Mouse (Mus musculus) hindbrain, embryonic 15.5 days (tissue): Measurements from ENCODE around the gene Taf11. TPM values are rescaled to one million over a fixed set of nuclear protein-coding genes. Genes with fewer than 3 reads are reported as not detected.

Experiments used
- ATAC-seq: fragments of 200-750 bp; cut with Nextera tagmentation; 2 replicates; pipeline ENCODE4 v1.8.0; 2017; ENCODE audit warnings: low read depth, moderate number of reproducible peaks, moderate TSS enrichment; ENCODE audit not compliant: low FRiP score
- H3K27ac ChIP-seq: fragments of 300-500 bp; sonication (generic); replicated peaks from 2 replicates; pipeline ENCODE4 v1.5.1; 2015; ENCODE audit warnings: mild to moderate bottlenecking, inconsistent platforms
- H3K27me3 ChIP-seq: fragments of 300-500 bp; sonication (generic); 2 replicates; pipeline ENCODE4 v1.6.1; 2015; ENCODE audit warnings: control low read depth, inconsistent platforms
- H3K36me3 ChIP-seq: fragments of 300-500 bp; sonication (generic); 2 replicates; pipeline ENCODE4 v1.6.1; 2015; ENCODE audit warnings: control low read depth, inconsistent platforms
- H3K4me1 ChIP-seq: fragments of 300-500 bp; sonication (generic); replicated peaks from 2 replicates; pipeline ENCODE4 v1.6.1; 2015; ENCODE audit warnings: control low read depth, inconsistent platforms
- H3K4me2 ChIP-seq: fragments of 300-500 bp; sonication (generic); 2 replicates; pipeline ENCODE4 v1.6.1; 2015; ENCODE audit warnings: moderate library complexity, mild to moderate bottlenecking, inconsistent platforms
- H3K4me3 ChIP-seq: fragments of 300-500 bp; sonication (generic); 2 replicates; pipeline ENCODE4 v1.5.1; 2015; ENCODE audit warnings: mild to moderate bottlenecking, inconsistent platforms
- H3K9ac ChIP-seq: fragments of 300-500 bp; sonication (generic); 2 replicates; pipeline ENCODE4 v1.6.1; 2015; ENCODE audit warnings: inconsistent platforms
- H3K9me3 ChIP-seq: fragments of 300-500 bp; sonication (generic); 2 replicates; pipeline ENCODE4 v1.6.1; 2016; ENCODE audit warnings: control low read depth, inconsistent platforms
- WGBS: fragments of 180-500 bp; shearing (Covaris S2); methylation state at CpG from one replicate; pipeline ENCODE4 v1.1.7; 2015; 5-methylcytosine and 5-hydroxymethylcytosine counted together
- polyA plus RNA-seq: library from polyadenylated mRNA; unstranded; fragments of >200 nt; fragmentation: Nextera tagmentation; extraction: Ambion mirVana; gene quantifications from 2 replicates; pipeline ENCODE4 v1.2.1, GENCODE M21; 2015

The Taf11 gene
- 56.4 and 59.6 TPM in 2 replicates for polyA plus RNA-seq

DNA sequence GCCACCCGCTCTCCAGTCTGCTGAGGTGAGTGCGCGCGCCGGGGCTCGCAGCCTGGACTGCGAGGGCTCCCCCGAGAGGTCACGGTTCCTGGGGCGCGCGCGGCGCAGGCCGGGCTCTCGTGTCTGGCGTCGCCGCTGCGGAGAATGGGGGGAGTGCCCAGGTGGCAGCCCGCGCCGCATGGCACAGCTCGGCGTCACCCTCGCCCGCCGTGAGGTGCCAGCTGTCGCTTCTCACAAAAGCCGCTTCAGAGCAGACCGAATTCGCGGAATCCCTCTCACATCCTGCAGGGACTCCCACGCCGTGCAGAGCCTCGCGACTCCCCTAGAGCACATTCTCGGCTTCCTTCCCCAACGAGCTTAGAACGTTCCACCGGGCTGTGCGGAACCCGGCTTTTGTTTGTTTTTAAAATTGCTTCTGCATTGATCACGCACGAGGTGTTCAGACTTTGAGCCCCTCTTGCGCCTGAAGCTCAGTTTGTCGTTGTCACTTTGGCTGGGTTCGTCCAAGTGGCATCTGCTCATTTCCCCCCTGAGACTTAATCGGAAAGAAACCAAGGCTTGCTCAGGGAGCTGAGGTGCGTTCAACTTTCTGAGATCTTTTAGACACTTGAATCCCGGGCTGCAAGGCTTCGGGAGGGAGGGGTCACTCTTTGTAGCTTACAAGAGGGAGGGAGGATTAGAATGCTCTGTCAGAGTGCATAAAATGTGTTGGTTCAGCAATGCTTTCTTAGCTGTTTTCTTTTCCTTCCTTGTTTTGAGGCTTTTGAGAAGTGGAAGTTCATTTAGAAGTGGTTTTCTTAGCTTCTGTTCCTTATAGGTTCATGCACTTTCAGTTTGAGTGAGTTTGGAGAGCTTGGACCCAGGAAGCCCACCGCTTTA lies at the start of gene Taf11:
Gene Taf11 (minus strand): TSS at position 223 of the 879 bp plus-strand sequence.
- Histone ChIP-seq H3K27me3 (no peaks in the 10 kb centered on the region), H3K36me3 (peaks cover 2% of the 10 kb centered on the region; the same call in 1 of the 2 replicates), H3K4me2 (peak within 1 kb of the TSS; percentile 94), H3K9ac (peak within 1 kb of the TSS; percentile 80), H3K9me3 (no peaks in the 10 kb centered on the region), H3K27ac (peak within 1 kb of the TSS; percentile 90), H3K4me1 (peaks cover 46% of the 10 kb centered on the region), H3K4me3 (peak within 1 kb of the TSS; percentile 88)
- ATAC-seq: peak; percentile 32; the same call in 1 of the 2 replicates
- 2% methylated on average over 50 of the region's 53 CpGs for WGBS

GRCm38 (mm10) chr17:27957649-27958048 lies 48.0 kb upstream of the Taf11 start:
- H3K27ac ChIP-seq: no peak overlapping the region
- WGBS: 91% methylated on average over 9 of the region's 9 CpGs
- no peak overlapping the region for H3K4me2 ChIP-seq
- no peak for ATAC-seq
- no peak overlapping the region for H3K9ac ChIP-seq
- no peaks in the 10 kb centered on the region for H3K27me3 ChIP-seq
- no peaks in the 10 kb centered on the region for H3K36me3 ChIP-seq
- H3K4me3 ChIP-seq: no peak overlapping the region
- H3K4me1 ChIP-seq: 0 out of 2 replicates have a peak, but pooled peaks cover 11% of the 10 kb centered on the region
- no peaks in the 10 kb centered on the region for H3K9me3 ChIP-seq

GRCm38 (mm10) chr17:27954629-27955402 lies 45.2 kb upstream of the Taf11 start:
- ATAC-seq: no peak
- no peaks in the 10 kb centered on the region for H3K9me3 ChIP-seq
- peak overlapping the region; percentile 26; the same call in 1 of the 2 replicates for H3K27ac ChIP-seq
- H3K4me3 ChIP-seq: no peak overlapping the region
- no peak overlapping the region for H3K9ac ChIP-seq
- H3K4me1 ChIP-seq: 0 out of 2 replicates have a peak, but pooled peaks cover 6% of the 10 kb centered on the region
- 69% methylated on average over 14 of the region's 14 CpGs for WGBS
- no peak overlapping the region for H3K4me2 ChIP-seq
- H3K36me3 ChIP-seq: no peaks in the 10 kb centered on the region
- no peaks in the 10 kb centered on the region for H3K27me3 ChIP-seq

GRCm38 (mm10) chr17:27953136-27953535 lies 43.5 kb upstream of the Taf11 start:
- H3K36me3 ChIP-seq: no peaks in the 10 kb centered on the region
- H3K27ac ChIP-seq: no peak overlapping the region
- no peaks in the 10 kb centered on the region for H3K9me3 ChIP-seq
- H3K4me3 ChIP-seq: no peak overlapping the region
- no peaks in the 10 kb centered on the region for H3K27me3 ChIP-seq
- 0 out of 2 replicates have a peak, but pooled peaks cover 6% of the 10 kb centered on the region for H3K4me1 ChIP-seq
- no peak overlapping the region for H3K4me2 ChIP-seq
- WGBS: 82% methylated on average over 6 of the region's 6 CpGs
- H3K9ac ChIP-seq: no peak overlapping the region
- no peak for ATAC-seq

DNA sequence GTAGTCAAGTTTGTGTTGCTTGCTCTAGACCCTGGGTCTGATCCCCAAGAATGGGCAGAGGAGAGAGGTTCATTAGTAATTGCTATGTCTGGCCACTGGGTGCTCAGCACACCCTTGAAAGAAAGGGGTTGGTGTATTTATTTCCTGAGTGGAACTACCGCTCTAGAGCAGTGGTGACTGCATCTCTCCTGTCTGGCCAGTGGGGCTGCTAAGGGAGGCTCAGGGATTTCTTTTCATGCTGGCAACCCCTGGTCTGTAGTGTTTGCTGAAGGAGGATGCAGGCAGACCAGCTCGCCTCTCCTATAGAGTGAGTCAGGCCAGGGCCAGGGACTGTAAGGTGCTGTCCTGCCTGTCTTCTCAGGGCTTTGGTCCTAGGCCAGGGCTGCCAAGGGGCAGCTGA lies 37.5 kb upstream of the Taf11 start:
- Histone ChIP-seq H3K4me2 (no peak overlapping the region), H3K27ac (0 out of 2 replicates have a peak overlapping the region, but pooled peaks have one; percentile 61), H3K4me3 (no peak overlapping the region), H3K9me3 (no peaks in the 10 kb centered on the region), H3K4me1 (peaks cover 22% of the 10 kb centered on the region), H3K9ac (no peak overlapping the region), H3K27me3 (no peaks in the 10 kb centered on the region), H3K36me3 (no peaks in the 10 kb centered on the region)
- ATAC-seq: 0 out of 2 replicates have a peak, but pooled peaks have one; percentile 7
- 76% methylated on average over 2 of the region's 2 CpGs for WGBS

- no peak for ATAC-seq
- H3K9me3 ChIP-seq: no peaks in the 10 kb centered on the region
- no peaks in the 10 kb centered on the region for H3K27me3 ChIP-seq
- H3K9ac ChIP-seq: no peak overlapping the region
- 75% methylated on average over 8 of the region's 8 CpGs for WGBS
- peaks cover 22% of the 10 kb centered on the region for H3K4me1 ChIP-seq
- no peaks in the 10 kb centered on the region for H3K36me3 ChIP-seq
- H3K27ac ChIP-seq: peak overlapping the region; percentile 61
- no peak overlapping the region for H3K4me3 ChIP-seq
- no peak overlapping the region for H3K4me2 ChIP-seq
Observed at GRCm38 (mm10) chr17:27946371-27946770, 36.7 kb upstream of the Taf11 start.

GRCm38 (mm10) chr17:27945546-27946216 lies 36.0 kb upstream of the Taf11 start:
- Histone ChIP-seq H3K4me1 (peaks cover 27% of the 10 kb centered on the region), H3K36me3 (no peaks in the 10 kb centered on the region), H3K27me3 (no peaks in the 10 kb centered on the region), H3K4me2 (no peak overlapping the region), H3K9ac (no peak overlapping the region), H3K4me3 (no peak overlapping the region), H3K27ac (peak overlapping the region; percentile 61), H3K9me3 (no peaks in the 10 kb centered on the region)
- peak; percentile 74 for ATAC-seq
- 45% methylated on average over 6 of the region's 6 CpGs for WGBS

DNA sequence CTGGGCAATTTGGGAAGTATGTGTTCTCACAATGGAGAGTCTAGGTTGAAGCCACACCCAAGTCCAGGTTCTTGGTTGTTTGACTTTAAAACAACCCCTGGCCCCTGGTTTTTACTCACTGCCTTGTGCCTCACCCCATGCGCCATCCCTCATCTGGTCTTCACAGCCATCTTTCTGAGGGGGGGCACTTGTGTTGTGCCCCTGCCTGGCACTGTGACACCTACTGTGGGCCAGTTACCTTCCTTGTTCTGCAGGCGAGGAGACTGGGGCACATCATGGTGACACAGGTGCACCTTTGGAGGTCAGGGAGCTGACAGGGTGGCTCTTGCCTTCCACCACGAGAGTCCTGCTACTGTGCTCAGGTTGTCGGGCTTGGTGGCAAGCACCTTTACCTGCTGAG lies 32.5 kb upstream of the Taf11 start:
- no peaks in the 10 kb centered on the region for H3K9me3 ChIP-seq
- H3K4me1 ChIP-seq: peaks cover 33% of the 10 kb centered on the region
- H3K4me3 ChIP-seq: no peak overlapping the region
- WGBS: 94% methylated on average over 4 of the region's 4 CpGs
- H3K4me2 ChIP-seq: no peak overlapping the region
- H3K9ac ChIP-seq: no peak overlapping the region
- H3K27ac ChIP-seq: no peak overlapping the region
- no peaks in the 10 kb centered on the region for H3K27me3 ChIP-seq
- no peaks in the 10 kb centered on the region for H3K36me3 ChIP-seq
- no peak for ATAC-seq

DNA sequence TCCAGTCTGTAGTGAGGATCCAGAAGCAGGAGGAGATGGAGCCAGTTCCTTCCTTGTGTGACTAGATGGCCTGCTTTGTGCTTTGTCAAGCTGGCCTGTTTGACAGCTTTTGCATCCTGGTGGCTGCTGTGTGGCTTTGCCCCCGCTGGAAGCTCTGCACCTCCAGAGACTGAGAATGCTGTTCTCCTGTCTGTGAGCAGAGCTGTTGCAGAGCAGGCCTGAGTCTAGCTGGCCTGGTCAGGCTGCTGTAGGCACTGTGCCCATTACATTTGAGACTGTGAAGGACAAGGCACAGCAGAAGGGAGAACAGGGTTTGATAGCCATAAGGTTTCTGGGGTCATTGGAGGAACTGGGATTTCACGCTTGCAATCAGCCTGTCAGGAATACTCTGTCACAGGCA lies 32.1 kb upstream of the Taf11 start:
- Histone ChIP-seq H3K9ac (no peak overlapping the region), H3K36me3 (no peaks in the 10 kb centered on the region), H3K4me1 (peaks cover 29% of the 10 kb centered on the region), H3K27me3 (no peaks in the 10 kb centered on the region), H3K27ac (no peak overlapping the region), H3K4me3 (no peak overlapping the region), H3K9me3 (no peaks in the 10 kb centered on the region), H3K4me2 (no peak overlapping the region)
- ATAC-seq: no peak
- WGBS: 75% methylated on average over 2 of the region's 2 CpGs

GRCm38 (mm10) chr17:27941178-27941577 lies 31.5 kb upstream of the Taf11 start:
- Histone ChIP-seq H3K36me3 (no peaks in the 10 kb centered on the region), H3K27me3 (no peaks in the 10 kb centered on the region), H3K4me2 (no peak overlapping the region), H3K9me3 (no peaks in the 10 kb centered on the region), H3K4me3 (no peak overlapping the region), H3K27ac (no peak overlapping the region), H3K9ac (no peak overlapping the region), H3K4me1 (peaks cover 24% of the 10 kb centered on the region)
- WGBS: 85% methylated on average over 5 of the region's 5 CpGs
- no peak for ATAC-seq

GRCm38 (mm10) chr17:27940352-27940751 lies 30.7 kb upstream of the Taf11 start:
- no peak overlapping the region for H3K27ac ChIP-seq
- H3K4me1 ChIP-seq: peaks cover 16% of the 10 kb centered on the region
- no peaks in the 10 kb centered on the region for H3K9me3 ChIP-seq
- no peak for ATAC-seq
- no peak overlapping the region for H3K4me2 ChIP-seq
- 74% methylated on average over 4 of the region's 4 CpGs for WGBS
- no peak overlapping the region for H3K9ac ChIP-seq
- H3K36me3 ChIP-seq: no peaks in the 10 kb centered on the region
- no peaks in the 10 kb centered on the region for H3K27me3 ChIP-seq
- H3K4me3 ChIP-seq: no peak overlapping the region
